Mouse (Mus musculus) testis, adult 2 months (tissue): Measurements from ENCODE around the gene Pgf. TPM values are rescaled to one million over a fixed set of nuclear protein-coding genes. Genes with fewer than 3 reads are reported as not detected.

ENCODE experiments used
- H3K27ac ChIP-seq: fragments of 200-500 bp; 2 replicates; pipeline ENCODE4 v1.5.1; 2012; ENCODE audit warnings: low read depth, low read length; ENCODE audit not compliant: control insufficient read depth, insufficient read depth
- H3K27me3 ChIP-seq: fragments of 200-500 bp; 2 replicates; pipeline ENCODE4 v1.6.1; 2012; ENCODE audit warnings: mild to moderate bottlenecking, low read length, moderate library complexity; ENCODE audit not compliant: control insufficient read depth, insufficient read depth
- H3K36me3 ChIP-seq: fragments of 200-500 bp; 2 replicates; pipeline ENCODE4 v1.6.1; 2012; ENCODE audit warnings: mild to moderate bottlenecking, low read length; ENCODE audit not compliant: control insufficient read depth, insufficient read depth
- H3K4me1 ChIP-seq: fragments of 200-500 bp; 2 replicates; pipeline ENCODE4 v1.6.1; 2012; ENCODE audit warnings: low read length; ENCODE audit not compliant: control insufficient read depth, insufficient read depth
- H3K4me3 ChIP-seq: fragments of 200-500 bp; 2 replicates; pipeline ENCODE4 v1.5.1; 2012; ENCODE audit warnings: low read depth, mild to moderate bottlenecking, low read length, moderate library complexity, mixed read lengths; ENCODE audit not compliant: control insufficient read depth
- CTCF ChIP-seq: fragments of 200-500 bp; IDR thresholded peaks from 2 replicates; pipeline ENCODE4 v1.5.1; 2012; ENCODE audit warnings: low read depth, mild to moderate bottlenecking, inconsistent platforms, low read length, moderate library complexity; ENCODE audit not compliant: control insufficient read depth, insufficient read depth, insufficient replicate concordance
- POLR2A ChIP-seq: fragments of 200-500 bp; IDR thresholded peaks from 2 replicates; pipeline ENCODE4 v1.6.1; 2012; ENCODE audit warnings: low read depth, mild to moderate bottlenecking, inconsistent platforms, low read length, moderate library complexity; ENCODE audit not compliant: control insufficient read depth
- polyA plus RNA-seq: library from polyadenylated mRNA; depleted of rRNA; stranded (reverse); fragments of >200 nt; gene quantifications from 2 replicates; pipeline ENCODE4 v1.2.3, GENCODE M21; 2012

Pgf gene
- polyA plus RNA-seq, 1 experiment, result 2.3 TPM

GRCm38 (mm10) chr12:85192461-85193108 is 15.0 kb upstream of the Pgf start:
- H3K27ac ChIP-seq, result no peak overlapping the region
- no peaks in the 10 kb centered on the region for H3K36me3 ChIP-seq
- no peaks in the 10 kb centered on the region for H3K27me3 ChIP-seq
- H3K4me1 ChIP-seq, result peaks cover 7% of the 10 kb centered on the region
- H3K4me3 ChIP-seq, result no peak overlapping the region
- TF ChIP-seq CTCF, result no peak

- Histone ChIP-seq H3K36me3 (no peaks in the 10 kb centered on the region), H3K27me3 (no peaks in the 10 kb centered on the region), H3K4me1 (peaks cover 7% of the 10 kb centered on the region), H3K4me3 (no peak overlapping the region), H3K27ac (no peak overlapping the region)
- no peak for TF ChIP-seq POLR2A
- TF ChIP-seq CTCF, result no peak
Observed at GRCm38 (mm10) chr12:85190290-85190689, 12.7 kb upstream of the Pgf start.

- no peaks in the 10 kb centered on the region for H3K4me1 ChIP-seq
- no peak for TF ChIP-seq POLR2A
- TF ChIP-seq CTCF, result no peak
- H3K36me3 ChIP-seq, result no peaks in the 10 kb centered on the region
- no peak overlapping the region for H3K4me3 ChIP-seq
- no peaks in the 10 kb centered on the region for H3K27me3 ChIP-seq
- H3K27ac ChIP-seq, result no peak overlapping the region
Observed at GRCm38 (mm10) chr12:85186361-85186760, 8.8 kb upstream of the Pgf start.

GRCm38 (mm10) chr12:85185810-85186209 is 8.2 kb upstream of the Pgf start:
- no peaks in the 10 kb centered on the region for H3K36me3 ChIP-seq
- no peaks in the 10 kb centered on the region for H3K4me1 ChIP-seq
- H3K27ac ChIP-seq, result no peak overlapping the region
- TF ChIP-seq CTCF (no peak), POLR2A (no peak)
- H3K4me3 ChIP-seq, result no peak overlapping the region
- H3K27me3 ChIP-seq, result no peaks in the 10 kb centered on the region

- TF ChIP-seq POLR2A (no peak), CTCF (no peak)
- Histone ChIP-seq H3K27me3 (no peaks in the 10 kb centered on the region), H3K4me1 (no peaks in the 10 kb centered on the region), H3K4me3 (no peak overlapping the region), H3K36me3 (no peaks in the 10 kb centered on the region), H3K27ac (no peak overlapping the region)
Observed at GRCm38 (mm10) chr12:85184118-85184517, 6.5 kb upstream of the Pgf start.

GRCm38 (mm10) chr12:85182898-85183297 is 5.3 kb upstream of the Pgf start:
- TF ChIP-seq CTCF (no peak), POLR2A (no peak)
- no peak overlapping the region for H3K27ac ChIP-seq
- no peaks in the 10 kb centered on the region for H3K27me3 ChIP-seq
- H3K36me3 ChIP-seq, result no peaks in the 10 kb centered on the region
- H3K4me1 ChIP-seq, result no peaks in the 10 kb centered on the region
- H3K4me3 ChIP-seq, result no peak overlapping the region

GRCm38 (mm10) chr12:85182345-85182643 is 4.7 kb upstream of the Pgf start:
- H3K4me3 ChIP-seq, result no peak overlapping the region
- TF ChIP-seq CTCF (no peak), POLR2A (no peak)
- H3K27me3 ChIP-seq, result no peaks in the 10 kb centered on the region
- no peaks in the 10 kb centered on the region for H3K36me3 ChIP-seq
- H3K27ac ChIP-seq, result no peak overlapping the region
- peaks cover 5% of the 10 kb centered on the region for H3K4me1 ChIP-seq
